Mouse (Mus musculus) kidney, postnatal 0 days (tissue): ENCODE data around the gene Ahdc1. TPM values are rescaled to one million over a fixed set of nuclear protein-coding genes. Genes with fewer than 3 reads are reported as not detected.

Experiments used
- ATAC-seq: fragments of 200-750 bp; cut with Nextera tagmentation; replicated peaks from 2 replicates; pipeline ENCODE4 v1.8.0; 2017; ENCODE audit warnings: low read depth, moderate number of reproducible peaks, moderate TSS enrichment, moderate library complexity; ENCODE audit not compliant: low FRiP score
- DNase-seq: peaks from one replicate; pipeline ENCODE4 v3.0.0-alpha.2; 2016; ENCODE audit warnings: low spot score
- H3K27ac ChIP-seq: fragments of 300-500 bp; sonication (generic); 2 replicates; pipeline ENCODE4 v1.5.1; 2014; ENCODE audit warnings: mild to moderate bottlenecking
- H3K27me3 ChIP-seq: fragments of 300-500 bp; sonication (generic); 2 replicates; pipeline ENCODE4 v1.6.1; 2014; ENCODE audit warnings: low read length, mixed read lengths; ENCODE audit not compliant: insufficient read depth
- H3K36me3 ChIP-seq: fragments of 300-500 bp; sonication (generic); 2 replicates; pipeline ENCODE4 v1.6.1; 2014; ENCODE audit warnings: low read length, mixed read lengths; ENCODE audit not compliant: insufficient read depth
- H3K4me1 ChIP-seq: fragments of 300-500 bp; sonication (generic); replicated peaks from 2 replicates; pipeline ENCODE4 v1.6.1; 2014; ENCODE audit warnings: antibody characterized with exemption, low read length, mixed read lengths; ENCODE audit not compliant: insufficient read depth
- H3K4me2 ChIP-seq: fragments of 300-500 bp; sonication (generic); 2 replicates; pipeline ENCODE4 v1.6.1; 2014; ENCODE audit warnings: mild to moderate bottlenecking, low read length, moderate library complexity, mixed read lengths
- H3K4me3 ChIP-seq: fragments of 300-500 bp; sonication (generic); replicated peaks from 2 replicates; pipeline ENCODE4 v1.5.1; 2014; ENCODE audit warnings: low read depth, low read length
- H3K9ac ChIP-seq: fragments of 300-500 bp; sonication (generic); 2 replicates; pipeline ENCODE4 v1.6.1; 2014; ENCODE audit warnings: low read depth, low read length
- H3K9me3 ChIP-seq: fragments of 300-500 bp; sonication (generic); replicated peaks from 2 replicates; pipeline ENCODE4 v1.6.1; 2016; ENCODE audit warnings: low read length, inconsistent platforms, mixed read lengths
- CTCF ChIP-seq: IDR thresholded peaks from 2 replicates; pipeline ENCODE4 v1.5.1; 2016; ENCODE audit warnings: antibody characterized with exemption, low read depth, mild to moderate bottlenecking, moderate library complexity
- WGBS: fragments of 180-500 bp; shearing (Covaris S2); extraction: QIAGEN DNeasy Blood & Tissue Kit; methylation state at CpG from one replicate; pipeline ENCODE4 v1.1.7; 2014; 5-methylcytosine and 5-hydroxymethylcytosine counted together
- polyA plus RNA-seq: library from polyadenylated mRNA; unstranded; fragments of >200 nt; fragmentation: Nextera tagmentation; extraction: Ambion mirVana; gene quantifications from 2 replicates; pipeline ENCODE4 v1.2.1, GENCODE M21; 2015

Ahdc1 gene
- polyA plus RNA-seq, 1 experiment from 2014 or later = 6.4 TPM

- no peak for TF ChIP-seq CTCF
- Histone ChIP-seq H3K27ac (no peak overlapping the region), H3K9ac (no peak overlapping the region), H3K4me3 (no peak overlapping the region), H3K4me1 (no peaks in the 10 kb centered on the region), H3K4me2 (no peak overlapping the region), H3K36me3 (no peaks in the 10 kb centered on the region), H3K9me3 (no peaks in the 10 kb centered on the region), H3K27me3 (no peaks in the 10 kb centered on the region)
- no peak for ATAC-seq
- DNase-seq = no peak
- WGBS = 42% methylated on average over 6 of the region's 6 CpGs
Observed at GRCm38 (mm10) chr4:132968105-132968938, 42.7 kb upstream of the Ahdc1 start.

GRCm38 (mm10) chr4:132971601-132972000 is 39.5 kb upstream of the Ahdc1 start:
- no peak for ATAC-seq
- no peak for TF ChIP-seq CTCF
- Histone ChIP-seq H3K36me3 (no peaks in the 10 kb centered on the region), H3K4me2 (no peak overlapping the region), H3K27ac (no peak overlapping the region), H3K27me3 (no peaks in the 10 kb centered on the region), H3K4me3 (no peak overlapping the region), H3K9me3 (no peaks in the 10 kb centered on the region), H3K4me1 (peaks cover 19% of the 10 kb centered on the region), H3K9ac (no peak overlapping the region)
- WGBS = 71% methylated on average over 6 of the region's 6 CpGs
- DNase-seq = no peak

- Histone ChIP-seq H3K36me3 (no peaks in the 10 kb centered on the region), H3K27ac (no peak overlapping the region), H3K9ac (no peak overlapping the region), H3K4me1 (peaks cover 23% of the 10 kb centered on the region), H3K4me3 (no peak overlapping the region), H3K4me2 (no peak overlapping the region), H3K9me3 (no peaks in the 10 kb centered on the region), H3K27me3 (no peaks in the 10 kb centered on the region)
- WGBS = 73% methylated on average over 3 of the region's 3 CpGs
- TF ChIP-seq CTCF = no peak
- ATAC-seq (no peak), DNase-seq (no peak)
Observed at GRCm38 (mm10) chr4:132972101-132972500, 39.0 kb upstream of the Ahdc1 start.

DNA sequence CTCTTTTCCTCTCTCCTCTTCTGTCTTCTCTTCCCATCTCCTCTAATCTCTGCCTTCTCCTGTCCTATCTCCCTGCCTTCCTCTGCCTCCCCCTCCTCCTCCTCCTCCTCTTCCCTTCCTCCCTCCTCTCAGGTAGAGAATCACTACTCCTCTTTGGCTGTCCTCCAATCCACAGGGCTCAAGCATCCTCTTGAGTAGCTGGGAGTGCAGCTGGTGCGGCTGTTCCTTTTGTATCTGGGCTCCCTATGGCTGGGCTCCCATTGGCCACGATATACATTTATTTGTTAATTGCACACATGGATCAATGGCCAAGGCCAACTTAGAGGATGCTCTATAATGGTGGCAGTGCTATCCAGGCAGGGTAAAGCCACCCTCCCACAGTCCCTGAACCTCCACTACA is 38.5 kb upstream of the Ahdc1 start:
- Histone ChIP-seq H3K4me3 (no peak overlapping the region), H3K9ac (no peak overlapping the region), H3K4me2 (no peak overlapping the region), H3K9me3 (no peaks in the 10 kb centered on the region), H3K4me1 (peaks cover 28% of the 10 kb centered on the region), H3K27ac (no peak overlapping the region), H3K36me3 (no peaks in the 10 kb centered on the region), H3K27me3 (no peaks in the 10 kb centered on the region)
- DNase-seq (no peak), ATAC-seq (no peak)
- no peak for TF ChIP-seq CTCF
- WGBS = 54% methylated on average over 2 of the region's 2 CpGs

DNA sequence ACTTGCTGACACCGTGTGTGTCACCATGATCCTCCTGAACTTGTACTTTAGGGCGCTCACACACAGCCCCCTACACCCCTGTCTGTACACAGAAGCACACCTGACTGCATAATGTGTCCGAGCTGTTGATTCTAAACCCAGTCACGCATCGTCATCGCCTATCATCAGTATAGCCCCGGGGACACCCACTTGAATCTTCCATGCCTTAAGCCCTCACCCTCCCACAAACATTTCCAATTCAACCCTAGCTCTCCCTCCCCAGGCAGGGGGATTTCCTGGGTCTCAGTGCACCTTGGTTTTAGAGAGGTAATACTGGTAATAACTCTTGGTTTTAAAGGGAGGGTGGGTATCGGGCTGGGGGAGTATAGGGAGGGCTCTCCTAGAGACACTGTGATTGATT is 37.9 kb upstream of the Ahdc1 start:
- H3K27ac ChIP-seq = no peak overlapping the region

GRCm38 (mm10) chr4:132973814-132974398 is 37.2 kb upstream of the Ahdc1 start, which contains the start of gene Fgr:
Gene Fgr, plus strand, starts transcription at chr4:132974095.
- TF ChIP-seq CTCF = no peak

More for the DNA sequence above, 37.9 kb upstream of the Ahdc1 start:
- no peak for TF ChIP-seq CTCF
- peaks cover 28% of the 10 kb centered on the region for H3K4me1 ChIP-seq
- H3K4me3 ChIP-seq = no peak overlapping the region
- no peak overlapping the region for H3K9ac ChIP-seq
- no peaks in the 10 kb centered on the region for H3K9me3 ChIP-seq
- no peak for DNase-seq
- H3K36me3 ChIP-seq = no peaks in the 10 kb centered on the region
- no peak for ATAC-seq
- WGBS = 50% methylated on average over 8 of the region's 8 CpGs
- H3K4me2 ChIP-seq = no peak overlapping the region
- H3K27me3 ChIP-seq = no peaks in the 10 kb centered on the region

More at GRCm38 (mm10) chr4:132973814-132974398, 37.2 kb upstream of the Ahdc1 start, which contains the start of gene Fgr:
- Histone ChIP-seq H3K4me2 (peak within 1 kb of the TSS; percentile 43), H3K9me3 (no peaks in the 10 kb centered on the region), H3K36me3 (no peaks in the 10 kb centered on the region), H3K4me1 (peaks cover 28% of the 10 kb centered on the region), H3K27me3 (no peaks in the 10 kb centered on the region), H3K27ac (no peak within 1 kb of the TSS), H3K4me3 (peak within 1 kb of the TSS; percentile 5; the same call in 1 of the 2 replicates), H3K9ac (no peak within 1 kb of the TSS)
- ATAC-seq (no peak), DNase-seq (no peak)
- 12% methylated on average over 20 of the region's 21 CpGs for WGBS
